Mouse (Mus musculus): ENCODE results near the gene Dlx3.

Gene Dlx3

DNA sequence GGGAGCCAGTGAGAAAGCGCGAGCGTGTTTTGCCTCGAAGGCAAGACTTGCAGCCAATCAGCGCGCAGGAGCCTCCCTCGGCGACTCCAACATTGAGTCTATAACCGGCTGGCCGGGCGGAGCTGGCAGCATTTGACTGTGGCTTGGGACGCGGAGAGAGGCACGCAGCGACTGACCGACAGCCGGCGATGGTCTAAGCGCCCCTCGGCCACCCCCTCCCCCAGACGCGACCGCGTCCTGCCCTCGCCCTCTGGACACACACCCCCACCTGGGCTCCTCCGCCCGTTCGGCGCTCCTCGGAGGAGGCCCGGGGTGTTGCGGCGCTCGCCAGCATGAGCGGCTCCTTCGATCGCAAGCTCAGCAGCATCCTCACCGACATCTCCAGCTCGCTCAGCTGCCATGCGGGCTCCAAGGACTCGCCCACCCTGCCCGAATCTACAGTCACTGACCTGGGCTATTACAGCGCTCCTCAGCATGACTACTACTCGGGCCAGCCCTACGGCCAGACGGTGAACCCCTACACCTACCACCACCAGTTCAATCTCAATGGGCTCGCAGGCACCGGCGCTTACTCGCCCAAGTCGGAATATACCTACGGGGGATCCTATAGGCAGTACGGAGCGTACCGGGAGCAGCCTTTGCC lies at the start of gene Dlx3:
Gene Dlx3, plus strand, starts transcription at position 130 of the 643 bp plus-strand sequence.
- DNase-seq (ENCODE audit: low spot score in 2 of 2): no peak

DNA sequence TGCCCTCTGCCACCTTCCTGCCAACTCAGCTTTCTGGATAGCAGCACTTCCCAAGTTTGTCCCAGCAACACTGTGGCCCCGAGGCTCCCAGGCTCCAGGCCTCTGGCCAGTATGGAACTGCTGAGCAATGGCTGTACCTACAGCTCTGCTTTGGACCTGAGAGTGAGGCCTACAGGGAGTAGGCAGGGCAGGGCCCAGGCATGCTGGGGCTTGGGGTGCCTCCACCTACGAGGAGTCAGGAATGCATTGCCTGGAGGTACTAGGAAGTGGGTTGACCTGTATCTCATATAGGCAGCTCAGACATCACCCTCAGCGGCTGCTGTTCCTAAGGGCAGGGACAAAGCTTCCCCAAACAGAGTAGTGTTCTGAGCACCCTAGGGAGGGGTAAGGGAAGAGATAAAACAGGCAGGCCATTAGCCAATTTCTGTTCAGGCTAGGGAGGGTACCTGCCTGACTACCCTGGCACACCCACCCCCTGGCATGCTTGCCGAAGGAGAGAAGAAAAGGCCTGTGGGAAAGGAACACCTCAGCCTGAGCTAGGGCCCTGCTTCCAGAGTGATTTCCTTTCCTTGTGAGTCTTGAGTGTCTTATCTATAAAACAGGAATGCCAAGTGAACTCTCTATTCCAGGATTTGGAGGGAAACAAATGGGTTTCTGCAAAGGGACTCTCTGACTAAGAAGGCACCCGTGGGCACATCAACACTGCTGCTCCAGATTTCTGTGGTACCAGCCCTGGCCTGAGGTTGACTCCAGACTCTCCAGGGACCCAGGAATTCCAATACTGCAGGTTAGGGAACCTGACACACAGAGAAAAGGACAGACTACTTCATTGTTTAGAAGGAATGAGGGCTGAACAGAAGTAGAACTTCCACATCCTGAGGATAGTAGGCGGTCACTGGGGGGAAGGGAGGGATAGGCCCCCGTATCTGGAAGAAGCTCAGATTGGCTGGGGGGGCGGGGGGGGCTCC lies 49.5 kb upstream of the Dlx3 start:
- DNase-seq (ENCODE audit: low spot score in 2 of 2): peak in 1 of 2 experiments; percentile 63

DNA sequence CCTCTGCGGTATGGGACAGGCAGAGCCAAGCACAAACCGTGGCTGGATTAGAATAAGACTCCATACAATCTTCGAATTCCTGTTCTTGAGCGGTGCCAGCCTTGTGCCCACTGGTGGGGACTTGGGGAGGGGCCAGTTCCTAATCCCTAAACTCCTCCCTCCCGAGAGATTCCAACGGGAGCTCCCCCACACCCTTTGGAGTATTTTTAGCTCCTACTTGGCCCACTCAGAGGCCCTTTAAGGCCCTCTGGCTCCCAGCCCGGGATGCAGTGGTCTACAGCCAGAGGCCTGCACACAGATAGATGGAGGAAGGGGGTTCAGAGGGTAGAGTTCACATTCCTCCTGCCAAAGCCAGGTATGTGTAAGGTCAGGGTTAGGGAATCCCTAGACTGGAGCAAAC lies 48.7 kb upstream of the Dlx3 start:
- DNase-seq (ENCODE audit: low spot score in 2 of 2): no peak

DNA sequence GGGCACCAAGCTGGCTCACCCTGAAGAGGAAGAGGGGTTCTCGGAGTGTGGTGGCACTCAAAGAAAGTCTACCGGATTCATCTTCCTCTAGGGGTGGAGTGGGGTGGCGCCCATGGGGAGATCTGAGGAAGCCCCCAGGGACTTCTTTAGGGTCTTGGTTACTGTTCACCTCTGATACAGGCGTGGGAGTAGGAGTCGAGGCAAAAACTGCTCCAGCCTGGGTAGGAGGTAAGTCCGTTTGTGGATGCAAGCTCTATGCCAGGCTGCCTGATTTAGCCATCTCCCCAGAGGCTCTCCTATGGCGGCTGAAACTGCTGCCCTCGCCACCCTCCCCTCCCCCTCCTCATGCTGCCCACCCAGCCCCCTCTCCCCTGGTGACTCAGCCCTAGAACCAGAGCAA lies 47.8 kb upstream of the Dlx3 start:
- no peak for DNase-seq (ENCODE audit: low spot score in 2 of 2)

DNA sequence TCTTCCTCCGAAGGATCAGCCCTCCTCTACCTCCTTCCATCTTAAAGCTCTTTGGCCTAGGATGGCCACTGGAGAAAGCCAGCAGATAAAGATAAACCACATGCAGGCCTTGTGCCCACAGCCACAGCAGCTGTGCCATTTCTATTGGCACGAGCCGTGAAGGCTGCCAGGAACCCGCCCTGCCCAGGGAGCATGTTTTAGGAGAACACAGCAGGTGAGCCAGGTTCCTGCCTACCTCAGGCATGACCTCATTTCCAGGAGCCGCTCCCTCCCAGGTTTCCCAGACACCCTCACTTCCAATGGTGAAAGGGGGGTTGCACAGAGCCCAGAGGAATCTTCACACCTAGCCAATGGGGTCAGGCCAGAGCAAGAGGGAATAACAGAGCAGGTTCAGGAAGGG lies 47.1 kb upstream of the Dlx3 start:
- no peak for DNase-seq (ENCODE audit: low spot score in 2 of 2)

- no peak for DNase-seq (ENCODE audit: low spot score in 2 of 2)
Measured at GRCm38 (mm10) chr11:95073835-95074234, 46.1 kb upstream of the Dlx3 start.

DNA sequence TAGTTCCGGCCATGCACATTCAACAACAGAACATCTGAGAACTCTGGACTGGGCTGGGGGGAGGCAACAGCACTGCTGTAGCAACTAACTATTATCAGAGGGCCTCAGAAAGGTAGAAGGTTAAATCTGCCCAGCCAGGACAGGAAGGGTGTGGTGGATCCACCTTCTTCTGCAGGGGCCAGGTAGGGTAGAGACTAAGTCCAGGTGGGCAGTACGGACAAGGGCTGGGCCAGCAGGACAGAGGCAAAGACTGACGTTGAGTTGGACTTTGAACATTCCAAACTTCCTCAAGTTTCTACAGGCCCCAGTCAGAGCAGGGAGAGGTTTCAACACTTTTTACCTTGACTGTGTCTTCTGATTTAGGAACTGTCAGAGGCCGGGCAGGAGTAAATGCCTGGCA lies 45.2 kb upstream of the Dlx3 start:
- DNase-seq (ENCODE audit: low spot score in 2 of 2): no peak

DNA sequence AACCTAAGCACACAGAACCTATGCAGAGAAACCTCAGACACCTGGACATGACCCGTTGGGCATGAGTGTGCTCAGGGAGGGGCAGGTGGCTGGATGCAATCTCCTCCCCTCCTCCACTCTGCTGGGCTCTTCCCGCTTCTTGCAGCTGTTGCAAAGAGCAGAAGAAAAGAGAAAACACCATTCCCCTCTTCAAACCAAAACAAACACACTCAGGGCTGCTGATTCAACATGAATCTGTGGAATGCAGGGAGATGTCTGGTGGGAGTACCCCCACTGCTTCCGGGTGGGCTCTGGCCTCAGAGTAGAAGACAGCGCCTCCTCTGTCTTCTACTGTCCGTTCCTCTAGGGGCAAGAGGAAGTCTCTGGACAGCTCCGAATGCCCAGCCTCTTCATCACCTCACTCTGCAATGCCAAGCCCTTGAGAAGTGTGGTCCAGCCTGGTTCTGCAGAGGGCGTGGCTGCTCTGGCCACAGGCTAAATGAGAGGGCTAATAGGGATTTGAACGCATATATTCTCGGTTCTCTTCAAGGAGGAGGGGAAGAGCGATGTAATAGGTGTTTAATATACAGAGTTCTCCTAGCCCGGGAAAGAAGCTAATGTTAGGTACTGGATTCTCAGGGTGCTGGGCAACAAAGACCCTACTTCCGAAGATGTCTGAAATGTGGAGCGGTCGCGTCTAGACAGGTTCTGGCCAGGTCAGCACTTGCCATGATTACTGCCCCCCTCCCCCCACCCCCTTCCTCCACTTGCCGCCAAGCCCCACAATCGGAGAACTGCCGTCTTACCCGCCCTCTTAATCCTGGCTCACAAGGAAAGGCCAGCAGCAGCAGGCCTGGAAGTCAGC lies 44.5 kb upstream of the Dlx3 start:
- DNase-seq (ENCODE audit: low spot score in 2 of 2): no peak

DNA sequence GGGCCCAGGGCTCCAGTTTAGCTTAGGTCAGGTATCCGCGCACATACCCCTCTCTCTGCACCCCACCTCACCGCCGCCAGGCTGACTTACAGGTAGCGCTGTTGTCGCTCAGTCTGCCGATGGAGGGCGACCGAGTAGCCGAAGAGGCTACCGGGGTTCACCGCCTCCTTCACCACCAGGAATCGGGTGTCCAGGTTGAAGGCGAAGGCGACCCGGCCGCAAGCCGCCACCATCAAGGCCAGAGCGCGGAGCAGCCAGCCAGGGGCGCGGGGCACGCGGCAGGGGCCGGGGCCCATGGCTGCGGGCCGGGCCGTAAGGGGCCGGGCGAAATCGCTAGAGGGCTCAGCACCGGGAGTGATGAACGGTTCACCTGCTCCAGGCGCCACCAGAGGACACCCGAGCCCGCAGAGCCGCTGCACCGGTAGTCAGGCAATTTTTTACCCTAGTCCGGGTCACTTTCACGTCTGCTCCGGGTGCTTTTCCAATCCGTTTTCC lies 43.8 kb upstream of the Dlx3 start:
- peak in 1 of 2 experiments; percentile 77 for DNase-seq (ENCODE audit: low spot score in 2 of 2)

DNA sequence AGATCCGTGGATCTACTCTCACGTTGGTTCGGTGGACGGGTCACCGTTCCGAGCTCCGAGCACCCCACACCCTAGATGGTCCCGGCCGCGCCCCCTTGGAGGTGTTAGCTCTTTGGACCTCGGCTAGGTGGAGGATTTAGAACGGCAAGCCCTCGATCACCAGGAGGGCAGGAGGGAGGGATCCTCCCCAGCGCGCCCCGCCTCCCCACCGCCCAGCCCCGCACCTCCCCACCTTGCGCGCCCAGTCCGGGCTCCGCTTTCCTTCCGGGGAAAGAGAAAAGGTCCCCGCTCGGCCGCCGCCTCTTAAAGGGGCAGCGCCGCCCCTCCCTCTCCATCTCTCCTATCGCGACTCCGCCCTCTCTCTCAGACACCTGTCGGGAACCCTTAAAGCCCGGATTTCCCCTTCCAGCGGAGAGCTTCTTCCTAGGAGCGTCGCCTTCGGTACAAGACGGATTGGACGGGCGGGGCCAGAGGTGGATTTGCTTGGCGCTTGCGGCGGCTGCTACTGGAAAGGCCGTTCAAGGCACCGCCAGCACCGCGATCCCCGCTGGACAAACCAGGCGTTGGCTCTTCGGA lies 43.3 kb upstream of the Dlx3 start, which contains the start of gene Itga3:
Gene Itga3, minus strand, starts transcription at position 266 of the 576 bp plus-strand sequence.
- DNase-seq (ENCODE audit: low spot score in 2 of 2): peak; percentile 77 to 78

DNA sequence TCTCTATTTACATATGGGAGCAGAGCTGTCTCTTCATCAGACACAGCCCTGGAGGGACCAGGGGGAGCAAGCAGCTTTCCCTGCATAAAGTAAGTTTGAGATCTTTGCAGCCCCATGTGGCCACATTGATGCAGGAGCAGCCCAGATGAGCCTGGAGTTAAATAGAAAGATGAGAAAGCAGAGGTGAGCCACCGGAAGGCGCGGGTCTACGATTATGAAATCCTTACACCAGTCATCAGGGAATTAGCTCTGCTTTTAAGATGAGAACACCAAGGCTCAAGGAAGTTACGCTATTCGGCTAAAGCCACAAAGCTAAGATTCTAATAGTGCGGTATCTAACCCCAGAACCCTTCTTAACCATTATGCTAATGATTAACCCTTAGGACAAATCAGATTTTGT lies 42.0 kb upstream of the Dlx3 start:
- no peak for DNase-seq (ENCODE audit: low spot score in 2 of 2)

GRCm38 (mm10) chr11:95079256-95079875 lies 40.6 kb upstream of the Dlx3 start:
- no peak for DNase-seq (ENCODE audit: low spot score in 2 of 2)

DNA sequence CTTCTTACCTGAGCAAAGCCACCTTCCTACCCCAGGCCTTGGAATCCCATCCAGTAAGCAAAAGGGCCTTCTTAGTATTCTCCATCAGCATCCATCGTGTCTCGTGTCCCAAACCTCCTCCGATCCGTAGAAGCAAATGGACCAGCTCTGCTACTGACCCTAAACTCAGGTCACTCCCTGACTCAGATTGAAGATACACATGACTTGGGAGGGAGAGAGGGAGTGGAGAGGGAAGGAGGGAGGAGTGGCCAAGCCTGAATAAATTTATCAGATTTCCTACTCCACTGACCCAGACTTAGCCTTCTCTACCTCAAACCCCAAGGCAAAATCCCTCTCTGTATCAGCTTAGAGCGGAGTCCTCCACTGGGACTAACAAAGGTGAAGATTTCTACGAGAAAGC lies 39.1 kb upstream of the Dlx3 start:
- no peak for DNase-seq (ENCODE audit: low spot score in 2 of 2)

DNA sequence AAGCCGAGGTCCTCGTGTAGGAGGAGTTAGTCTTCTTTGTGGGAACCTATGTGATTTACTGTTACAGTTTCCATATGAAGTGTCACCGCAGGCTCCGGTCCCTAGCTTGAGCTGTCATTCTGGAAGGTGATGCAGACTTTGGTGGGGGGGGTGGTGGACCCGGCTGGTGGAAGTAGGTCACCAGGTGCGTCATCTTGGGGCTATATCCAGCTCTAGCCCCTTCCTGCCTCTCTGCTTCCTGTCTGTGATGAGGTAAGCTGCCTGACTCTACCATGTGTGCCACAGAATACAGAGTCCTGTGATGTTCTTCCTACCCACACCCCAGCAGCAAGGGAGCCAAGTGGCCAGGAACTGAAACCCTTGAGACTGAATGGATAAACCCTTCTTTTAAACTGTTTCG lies 37.0 kb upstream of the Dlx3 start:
- no peak for DNase-seq (ENCODE audit: low spot score in 2 of 2)

GRCm38 (mm10) chr11:95084175-95084574 lies 35.7 kb upstream of the Dlx3 start:
- DNase-seq (ENCODE audit: low spot score in 2 of 2): no peak

DNA sequence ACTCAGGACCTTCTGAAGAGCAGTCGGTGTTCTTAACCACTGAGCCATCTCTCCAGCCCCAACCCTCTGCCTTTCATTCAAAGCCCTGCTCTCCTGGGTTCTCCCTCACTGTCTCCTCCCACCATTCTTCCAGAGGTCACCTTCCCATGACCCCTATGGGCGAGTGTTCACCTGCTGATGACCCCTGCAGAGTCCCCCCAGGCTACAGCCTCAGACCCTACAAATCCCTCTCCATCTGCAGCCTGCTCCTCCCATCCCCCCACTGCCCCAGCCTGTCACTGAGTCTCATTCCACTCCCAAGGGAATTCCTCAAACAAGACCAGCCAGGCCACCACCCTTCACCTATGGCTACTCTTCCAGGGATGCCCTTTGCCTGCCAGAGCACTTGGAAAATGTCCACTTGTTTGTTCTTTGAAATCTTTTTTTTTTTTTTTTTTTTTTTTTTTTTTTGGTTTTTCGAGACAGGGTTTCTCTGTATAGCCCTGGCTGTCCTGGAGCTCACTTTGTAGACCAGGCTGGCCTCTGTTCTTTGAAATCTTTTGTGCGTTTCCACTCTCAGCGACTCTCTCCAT lies 35.0 kb upstream of the Dlx3 start:
- DNase-seq (ENCODE audit: low spot score in 2 of 2): no peak

DNA sequence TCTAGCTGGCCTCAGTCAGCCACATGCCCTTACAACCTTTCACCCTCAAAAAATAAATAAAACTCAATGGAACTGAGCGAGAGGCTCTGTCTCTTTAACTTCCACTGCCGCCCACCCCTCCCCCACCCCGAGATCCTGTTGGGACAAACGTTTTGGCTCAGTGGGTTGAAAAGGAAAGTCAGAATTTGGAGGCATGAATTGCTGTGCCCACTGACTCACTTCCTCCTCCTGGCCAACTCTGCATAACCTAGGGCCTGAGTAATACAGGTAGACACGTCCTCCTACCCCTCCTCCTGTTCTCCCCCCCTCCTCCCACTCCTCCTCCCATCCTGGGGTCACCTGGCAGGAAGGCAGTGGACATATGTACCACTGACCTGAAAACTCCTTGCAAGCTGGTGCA lies 34.2 kb upstream of the Dlx3 start:
- no peak for DNase-seq (ENCODE audit: low spot score in 2 of 2)

GRCm38 (mm10) chr11:95086229-95086628 lies 33.7 kb upstream of the Dlx3 start:
- DNase-seq (ENCODE audit: low spot score in 2 of 2): no peak

DNA sequence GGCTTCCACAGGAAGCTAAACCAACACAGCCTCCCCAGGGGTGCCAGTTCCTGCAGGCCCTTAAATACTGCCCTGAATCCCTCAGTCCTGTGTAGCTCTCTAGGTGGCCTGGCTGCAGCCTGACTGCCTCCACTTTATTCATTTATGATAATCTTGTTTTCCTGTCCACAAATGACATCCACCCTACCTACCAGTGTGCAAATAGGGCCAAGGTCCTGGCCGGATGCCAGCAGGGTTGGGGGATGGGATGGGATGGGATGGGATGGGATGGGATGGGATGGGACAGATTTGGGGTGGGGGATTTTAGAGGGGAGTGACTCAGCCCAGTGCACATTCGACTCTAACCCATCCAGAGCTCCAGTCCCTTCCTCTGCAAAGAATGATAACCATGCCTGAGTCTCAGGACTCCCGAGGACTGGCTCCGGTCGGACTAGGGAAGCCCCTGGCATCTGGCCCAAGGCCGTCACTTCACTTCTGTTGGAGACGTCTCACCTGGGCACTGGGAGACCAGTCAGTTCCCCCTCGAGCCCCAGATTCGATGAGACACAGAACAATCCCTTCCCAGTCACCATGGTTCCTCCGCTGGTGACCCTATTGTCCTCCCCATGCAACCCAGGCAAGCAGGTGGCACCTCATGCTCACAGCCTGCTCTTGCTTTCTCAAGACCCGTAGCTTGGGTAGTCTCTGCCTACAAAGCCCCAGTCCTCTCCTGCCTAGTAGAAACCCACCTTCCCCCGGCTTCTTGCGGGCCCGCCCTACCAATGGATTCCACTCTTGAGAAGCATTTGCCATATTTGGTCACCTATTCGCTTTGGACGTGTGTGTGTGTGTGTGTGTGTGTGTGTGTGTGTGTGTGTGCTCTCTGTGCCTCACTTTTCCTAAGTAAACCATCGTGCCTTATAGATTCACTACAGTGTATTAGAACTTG lies 32.4 kb upstream of the Dlx3 start:
- no peak for DNase-seq (ENCODE audit: low spot score in 2 of 2)

DNA sequence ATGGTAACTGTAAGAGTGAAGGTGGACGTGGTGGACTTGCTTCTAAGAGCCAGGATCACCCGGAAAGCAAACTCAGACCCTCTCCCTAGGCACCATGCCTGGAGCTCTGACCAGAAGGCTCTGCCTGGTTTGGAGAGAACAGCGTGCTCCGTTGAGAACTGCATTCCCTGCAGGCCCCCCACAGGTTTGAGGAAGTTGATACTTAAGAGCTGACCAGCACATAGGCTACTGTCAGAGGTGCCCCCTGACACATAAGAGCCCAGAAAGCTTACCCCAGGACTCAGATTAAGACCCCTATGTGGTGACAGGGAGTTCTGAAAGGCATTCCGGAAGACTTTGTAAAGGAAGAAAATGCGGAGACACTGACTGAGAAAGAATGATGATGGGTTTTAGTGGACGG lies 31.6 kb upstream of the Dlx3 start:
- no peak for DNase-seq (ENCODE audit: low spot score in 2 of 2)
